Mouse (Mus musculus): ENCODE measurements around the gene Spata17.

- TF ChIP-seq RCOR1 (conservative IDR thresholded peaks at IDR 0.05; ENCODE audit: low read depth, low read length) (no peak), MAFK (IDR thresholded peaks at IDR 0.05; ENCODE audit: insufficient replicate concordance, low read length) (no peak), IRF4 (IDR thresholded peaks at IDR 0.05; ENCODE audit: low read depth, low read length) (no peak), CTCF (conservative IDR thresholded peaks at IDR 0.05 in 1 of 2, IDR thresholded peaks at IDR 0.05 in 1 of 2; ENCODE audit: low read depth in 2 of 2, low read length in 2 of 2) (no peak), POLR2A (IDR thresholded peaks at IDR 0.05; ENCODE audit: low read depth, low read length) (no peak), JUND (conservative IDR thresholded peaks at IDR 0.05; ENCODE audit: low read depth, low read length) (no peak), ZNF384 (IDR thresholded peaks at IDR 0.05; ENCODE audit: low read depth, low read length) (no peak)
These were observed 82.9 kb downstream of the Spata17 start for GRCm38 (mm10) chr1:187132348-187132747.

Measured in CH12.LX (cell line).